Mouse (Mus musculus) heart, postnatal 25 days (tissue): Measurements from ENCODE around the gene Lcmt2. TPM values are rescaled to one million over a fixed set of nuclear protein-coding genes. Genes with fewer than 3 reads are reported as not detected.
"Not testable (repeated sequence)": the region's sequence is repeated elsewhere in the genome, so short reads cannot be mapped to it uniquely, and the experiment has no call there.

Source experiments
- DNase-seq: peaks from one replicate; pipeline ENCODE4 v3.0.0; 2022; ENCODE audit warnings: low spot score
- intact Hi-C: fragments of 180-260 bp; cut with DNase I; formaldehyde crosslinking; loops from one replicate; pipeline ENCODE4 v1.15.1; 2025
- total RNA-seq, 2 experiments: library from RNA; stranded (reverse); gene quantifications; 2 replicates each; pipeline ENCODE4 v1.2.3; 2021

Lcmt2 gene
- total RNA-seq, 2 experiments from 2014 or later: 9.5 to 9.7 TPM

GRCm38 (mm10) chr2:121127536-121127935 lies 12.9 kb downstream of the Lcmt2 start:
- no peak for DNase-seq
- intact Hi-C loops: no loop called here

DNA sequence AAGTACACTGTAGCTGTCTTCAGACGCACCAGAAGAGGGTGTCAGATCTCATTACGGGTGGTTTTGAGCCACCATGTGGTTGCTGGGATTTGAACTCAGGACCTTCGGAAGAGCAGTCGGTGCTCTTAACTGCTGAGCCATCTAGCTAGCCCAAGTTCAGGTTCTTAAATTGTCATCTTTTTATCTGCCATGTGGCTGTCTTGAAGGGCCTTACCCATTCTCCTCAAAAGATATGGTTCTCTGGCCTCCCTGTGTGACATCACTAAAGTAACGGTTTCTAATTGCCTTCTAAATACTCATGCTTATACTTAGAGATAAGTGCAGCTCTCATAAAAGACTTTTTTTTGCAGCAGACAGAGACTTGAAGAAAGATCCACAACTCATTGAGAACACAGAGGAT lies 14.2 kb downstream of the Lcmt2 start:
- DNase-seq, intact Hi-C loops: not testable (repeated sequence)

GRCm38 (mm10) chr2:121119260-121119659 lies 21.2 kb downstream of the Lcmt2 start:
- intact Hi-C loops: no loop called here
- DNase-seq: no peak

- intact Hi-C loops: no loop called here
- no peak for DNase-seq
Measured at GRCm38 (mm10) chr2:121115418-121115817, 25.0 kb downstream of the Lcmt2 start.

GRCm38 (mm10) chr2:121109695-121110094 lies 30.8 kb downstream of the Lcmt2 start, which contains the start of gene Tgm7:
Gene Tgm7, minus strand, starts transcription at chr2:121109795.
- DNase-seq: no peak
- intact Hi-C loops: loop anchor here (10.0 kb wide), 1 partner anchor 125 kb away; no protein-coding TSS in a partner anchor

DNA sequence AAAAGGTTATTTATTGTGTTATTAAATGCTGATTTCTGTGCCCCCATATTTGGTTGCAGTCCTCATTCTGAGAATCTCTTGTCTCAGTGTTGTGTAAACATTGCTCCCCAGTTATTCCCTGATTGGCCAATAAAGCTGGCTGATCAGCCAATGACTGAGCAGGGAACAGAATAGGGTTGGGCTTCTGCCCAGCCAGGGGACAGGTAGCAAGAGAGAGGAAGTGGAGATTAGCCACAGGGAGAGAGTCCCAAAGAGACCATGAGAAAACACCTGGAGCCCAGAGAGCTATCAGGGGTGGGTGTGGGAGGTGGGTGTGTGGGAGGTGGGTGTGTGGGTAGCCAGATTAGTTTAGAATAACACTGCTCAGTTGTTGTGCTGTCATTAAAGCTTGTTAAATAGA lies 34.5 kb downstream of the Lcmt2 start:
- no peak for DNase-seq
- intact Hi-C loops: loop anchor here (10.0 kb wide), 1 partner anchor 121 kb away; no protein-coding TSS in a partner anchor

DNA sequence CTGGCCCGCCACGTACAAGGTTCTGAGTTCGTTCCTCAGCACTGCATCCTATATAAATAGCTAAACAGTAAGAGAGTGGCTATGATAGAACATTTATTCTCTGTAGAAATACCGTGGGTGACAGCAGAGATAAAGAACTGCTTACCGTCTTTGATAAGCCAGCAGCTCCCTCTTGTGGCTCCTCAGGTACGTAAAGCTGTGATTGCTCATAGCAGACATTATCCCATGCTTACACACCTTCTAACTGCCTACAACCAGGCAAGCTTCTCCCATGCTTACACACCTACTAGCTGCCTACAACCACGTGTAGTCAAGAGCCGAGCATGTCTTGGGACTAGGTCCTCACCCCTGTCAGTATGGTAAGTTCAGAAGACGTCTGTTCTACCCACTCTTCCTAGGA lies 38.4 kb downstream of the Lcmt2 start:
- intact Hi-C loops: loop anchor here (1.0 to 10.0 kb wide), 3 partner anchors 61 to 160 kb away; no protein-coding TSS in a partner anchor
- no peak for DNase-seq

GRCm38 (mm10) chr2:121089751-121090150 lies 50.7 kb downstream of the Lcmt2 start:
- no peak for DNase-seq
- intact Hi-C loops: no loop called here

DNA sequence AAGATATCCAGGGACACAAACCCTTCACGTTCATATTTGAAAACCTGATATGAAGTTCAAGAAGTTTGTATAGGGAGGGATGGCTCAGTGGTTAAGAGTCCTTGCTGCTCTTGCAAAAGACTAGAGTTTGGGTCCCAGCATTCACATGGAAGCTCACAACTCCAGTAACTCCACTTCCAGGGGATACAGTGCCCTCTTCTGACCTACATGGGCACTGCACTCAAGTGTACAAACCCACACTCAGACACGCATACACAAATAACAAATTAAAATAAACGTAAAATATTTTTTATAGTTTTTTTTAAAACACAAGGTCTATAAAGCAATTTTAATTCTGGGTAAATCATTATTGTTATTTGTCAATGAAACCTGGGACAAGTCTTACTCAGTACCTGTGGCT lies 51.9 kb downstream of the Lcmt2 start:
- intact Hi-C loops: no loop called here
- DNase-seq: no peak

- intact Hi-C loops: no loop called here
- DNase-seq: no peak
Measured at GRCm38 (mm10) chr2:121085480-121086185, 54.8 kb downstream of the Lcmt2 start, which contains the start of gene Tgm5. Gene Tgm5, minus strand, starts transcription at chr2:121085841.

DNA sequence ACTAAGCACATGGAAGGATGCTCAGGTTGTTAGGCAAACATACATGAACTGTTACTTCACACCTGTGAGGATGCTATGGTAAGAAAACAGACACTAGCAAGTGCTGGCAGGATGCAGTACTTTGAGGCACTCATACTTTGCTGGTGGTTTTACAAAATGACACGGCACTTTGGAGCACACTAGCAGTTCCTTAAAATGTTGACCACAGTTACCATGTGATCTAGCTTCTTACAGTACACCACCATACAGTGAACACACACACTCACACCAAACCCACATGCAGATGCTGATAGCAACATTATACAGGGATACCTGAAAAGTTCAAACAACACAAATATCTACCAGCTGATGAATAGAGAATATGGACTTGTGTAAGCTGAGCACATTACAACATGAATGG lies 57.8 kb downstream of the Lcmt2 start:
- no peak for DNase-seq
- intact Hi-C loops: no loop called here

Other genes with a start within 250 kb of the Lcmt2 start
- 10 to 100 TPM; 21.6 to 22.1 TPM for gene Ubr1, start 169.9 kb downstream of the Lcmt2 start, total RNA-seq
- gene Tmem62, start 163.6 kb downstream of the Lcmt2 start, total RNA-seq: 1 to 10 TPM; 3.5 to 4.9 TPM
- 10 to 100 TPM; 27.9 to 33.7 TPM for gene Ccndbp1, start 132.2 kb downstream of the Lcmt2 start, total RNA-seq
- under 1 TPM; 0.21 to 0.95 TPM for gene Epb42, start 103.6 kb downstream of the Lcmt2 start, total RNA-seq
- gene Tgm5, start 54.8 kb downstream of the Lcmt2 start, total RNA-seq: not detected
- gene Tgm7, start 30.9 kb downstream of the Lcmt2 start, total RNA-seq: not detected
- 1 to 10 TPM; 8.0 to 9.9 TPM for gene Adal, start 225 bp downstream of the Lcmt2 start, total RNA-seq
- 10 to 100 TPM; 11.4 to 17.6 TPM for gene Tubgcp4, start 30.0 kb upstream of the Lcmt2 start, total RNA-seq
- gene Zscan29, start 30.5 kb upstream of the Lcmt2 start, total RNA-seq: 1 to 10 TPM; 6.6 to 8.2 TPM
- 10 to 100 TPM; 28.4 to 28.9 TPM for gene Trp53bp1, start 130.8 kb upstream of the Lcmt2 start, total RNA-seq
- gene Map1a, start 148.9 kb upstream of the Lcmt2 start, total RNA-seq: 1 to 10 TPM; 4.5 to 5.1 TPM
- 10 to 100 TPM; 48.0 to 50.5 TPM for gene Ppip5k1, start 214.7 kb upstream of the Lcmt2 start, total RNA-seq
- gene Ckmt1, start 217.1 kb upstream of the Lcmt2 start, total RNA-seq: 1 to 10 TPM; 1.3 to 2.4 TPM
- not detected for gene Strc, start 246.5 kb upstream of the Lcmt2 start, total RNA-seq